Mouse (Mus musculus) adrenal gland, adult (tissue): Measurements from ENCODE around the gene Edem3.
A peak's percentile ranks its signal among the peaks of the same experiment; 100 is the strongest.

ENCODE experiments used
- DNase-seq, 2 experiments: peaks; one replicate each; pipeline ENCODE4 v3.0.0; 2022 to 2023; ENCODE audit warnings: low spot score in 1 of 2; ENCODE audit not compliant: inconsistent age in 2 of 2

The Edem3 gene

GRCm38 (mm10) chr1:151754881-151755659 lies at the start of gene Edem3:
Edem3 (plus strand) TSS chr1:151755371.
- DNase-seq, result peak; percentile 99

- DNase-seq, result peak; percentile 83 to 97
Observed at GRCm38 (mm10) chr1:151705723-151706396, 49.3 kb upstream of the Edem3 start.

GRCm38 (mm10) chr1:151706397-151706752 lies 48.8 kb upstream of the Edem3 start:
- no peak for DNase-seq

GRCm38 (mm10) chr1:151708966-151709733 lies 46.0 kb upstream of the Edem3 start:
- DNase-seq, result peak in 1 of 2 experiments; percentile 74

GRCm38 (mm10) chr1:151709734-151710022 lies 45.5 kb upstream of the Edem3 start:
- no peak for DNase-seq

GRCm38 (mm10) chr1:151710424-151711055 lies 44.6 kb upstream of the Edem3 start:
- no peak for DNase-seq

GRCm38 (mm10) chr1:151711062-151711461 lies 44.1 kb upstream of the Edem3 start:
- peak in 1 of 2 experiments; percentile 72 for DNase-seq

GRCm38 (mm10) chr1:151712664-151713063 lies 42.5 kb upstream of the Edem3 start:
- no peak for DNase-seq

GRCm38 (mm10) chr1:151713622-151714021 lies 41.5 kb upstream of the Edem3 start:
- DNase-seq, result no peak

GRCm38 (mm10) chr1:151716024-151716710 lies 39.0 kb upstream of the Edem3 start:
- peak in 1 of 2 experiments; percentile 54 for DNase-seq

- no peak for DNase-seq
Observed at GRCm38 (mm10) chr1:151717624-151718023, 37.5 kb upstream of the Edem3 start.

- no peak for DNase-seq
Observed at GRCm38 (mm10) chr1:151718575-151718974, 36.6 kb upstream of the Edem3 start.

- peak; percentile 72 to 93 for DNase-seq
Observed at GRCm38 (mm10) chr1:151719911-151720310, 35.3 kb upstream of the Edem3 start.

- peak; percentile 73 to 91 for DNase-seq
Observed at GRCm38 (mm10) chr1:151720566-151720965, 34.6 kb upstream of the Edem3 start.

GRCm38 (mm10) chr1:151721357-151721983 lies 33.7 kb upstream of the Edem3 start:
- DNase-seq, result peak in 1 of 2 experiments; percentile 87

GRCm38 (mm10) chr1:151723771-151724170 lies 31.4 kb upstream of the Edem3 start:
- peak; percentile 66 to 83 for DNase-seq

GRCm38 (mm10) chr1:151725590-151725989 lies 29.6 kb upstream of the Edem3 start:
- no peak for DNase-seq

GRCm38 (mm10) chr1:151726358-151726757 lies 28.8 kb upstream of the Edem3 start:
- DNase-seq, result no peak

- no peak for DNase-seq
Observed at GRCm38 (mm10) chr1:151728141-151728540, 27.0 kb upstream of the Edem3 start.

GRCm38 (mm10) chr1:151737146-151737545 lies 18.0 kb upstream of the Edem3 start:
- DNase-seq, result no peak
